Mouse (Mus musculus) MEL (cell line): ENCODE data around the gene Dhx30.

ENCODE experiments used
- CHD1 ChIP-seq: IDR thresholded peaks from 2 replicates; pipeline ENCODE4 v1.6.1; 2012; ENCODE audit warnings: low read depth, mild to moderate bottlenecking, inconsistent platforms, low read length, improper control_type of control experiment
- CTCF ChIP-seq, 3 experiments: IDR thresholded peaks in 2 of 3; conservative IDR thresholded peaks in 1 of 3; 2 replicates each; pipeline ENCODE4 v1.5.1; 2011 to 2012; ENCODE audit warnings: low read length in 3 of 3, low read depth in 2 of 3, mild to moderate bottlenecking in 2 of 3, improper control_type of control experiment in 1 of 3, inconsistent platforms in 1 of 3, mixed read lengths in 1 of 3, moderate library complexity in 1 of 3; ENCODE audit not compliant: control insufficient read depth in 1 of 3, insufficient read depth in 1 of 3, poor library complexity in 1 of 3, severe bottlenecking in 1 of 3
- ELF1 ChIP-seq: IDR thresholded peaks from 2 replicates; pipeline ENCODE4 v1.6.1; 2014; ENCODE audit warnings: low read depth, mild to moderate bottlenecking, inconsistent platforms, low read length, improper control_type of control experiment, moderate library complexity
- EP300 ChIP-seq, 2 experiments: IDR thresholded peaks; 2 replicates each; pipeline ENCODE4 v1.6.1; 2011; ENCODE audit warnings: improper control_type of control experiment in 2 of 2, low read length in 2 of 2, low read depth in 1 of 2, mild to moderate bottlenecking in 1 of 2
- JUND ChIP-seq: IDR thresholded peaks from 2 replicates; pipeline ENCODE4 v1.6.1; 2011; ENCODE audit warnings: low read depth, mild to moderate bottlenecking, improper control_type of control experiment, low read length
- MAX ChIP-seq: IDR thresholded peaks from 2 replicates; pipeline ENCODE4 v1.6.1; 2011; ENCODE audit warnings: low read length, improper control_type of control experiment
- MEF2A ChIP-seq: IDR thresholded peaks from 2 replicates; pipeline ENCODE4 v1.6.1; 2014; ENCODE audit warnings: low read depth, mild to moderate bottlenecking, inconsistent platforms, low read length, improper control_type of control experiment; ENCODE audit not compliant: poor library complexity, insufficient replicate concordance, severe bottlenecking; ENCODE audit errors: extremely low read depth
- MYB ChIP-seq: IDR thresholded peaks from 2 replicates; pipeline ENCODE4 v1.6.1; 2011; ENCODE audit warnings: mild to moderate bottlenecking, low read depth, low read length, improper control_type of control experiment
- POLR2A ChIP-seq, 2 experiments: IDR thresholded peaks; 2 replicates each; pipeline ENCODE4 v1.6.1; 2011 to 2012; ENCODE audit warnings: low read length in 2 of 2, mild to moderate bottlenecking in 2 of 2, control low read depth in 1 of 2, improper control_type of control experiment in 1 of 2, low read depth in 1 of 2, moderate library complexity in 1 of 2; ENCODE audit not compliant: control insufficient read depth in 1 of 2, insufficient read depth in 1 of 2, poor library complexity in 1 of 2
- RAD21 ChIP-seq: IDR thresholded peaks from 2 replicates; pipeline ENCODE4 v1.6.1; 2011; ENCODE audit warnings: mild to moderate bottlenecking, low read depth, low read length, improper control_type of control experiment
- RCOR1 ChIP-seq: IDR thresholded peaks from 2 replicates; pipeline ENCODE4 v1.6.1; 2012; ENCODE audit warnings: low read depth, mild to moderate bottlenecking, inconsistent platforms, low read length, improper control_type of control experiment
- TAL1 ChIP-seq: IDR thresholded peaks from 2 replicates; pipeline ENCODE4 v1.6.1; 2012; ENCODE audit warnings: mild to moderate bottlenecking, inconsistent platforms, low read length, moderate library complexity, mixed read lengths
- USF1 ChIP-seq: IDR thresholded peaks from 2 replicates; pipeline ENCODE4 v1.6.1; 2014; ENCODE audit warnings: low read depth, mild to moderate bottlenecking, inconsistent platforms, low read length, improper control_type of control experiment, moderate library complexity
- ZNF384 ChIP-seq: IDR thresholded peaks from 2 replicates; pipeline ENCODE4 v1.6.1; 2012; ENCODE audit warnings: low read depth, mild to moderate bottlenecking, inconsistent platforms, low read length, improper control_type of control experiment

- no peak for TF ChIP-seq RCOR1
- TF ChIP-seq JUND = no peak
- no peak for TF ChIP-seq MYB
- no peak for TF ChIP-seq CTCF (IDR thresholded peaks at IDR 0.05 in 2 of 3, conservative IDR thresholded peaks at IDR 0.05 in 1 of 3; ENCODE audit: control insufficient read depth in 1 of 3, insufficient read depth in 1 of 3, low read depth in 2 of 3, low read length in 3 of 3, poor library complexity in 1 of 3, severe bottlenecking in 1 of 3)
- TF ChIP-seq ELF1 = no peak
- TF ChIP-seq CHD1 = no peak
- no peak for TF ChIP-seq EP300 (IDR thresholded peaks at IDR 0.05; ENCODE audit: low read depth in 1 of 2, low read length in 2 of 2)
- TF ChIP-seq MEF2A = no peak
- no peak for TF ChIP-seq ZNF384
- no peak for TF ChIP-seq RAD21
- TF ChIP-seq POLR2A (IDR thresholded peaks at IDR 0.05; ENCODE audit: control insufficient read depth in 1 of 2, insufficient read depth in 1 of 2, low read depth in 1 of 2, low read length in 2 of 2, poor library complexity in 1 of 2) = no peak
- no peak for TF ChIP-seq TAL1
- TF ChIP-seq USF1 = no peak
- no peak for TF ChIP-seq MAX
Observed at GRCm38 (mm10) chr9:110084201-110084964, 33.2 kb downstream of the Dhx30 start.
